Mouse (Mus musculus): Measurements from ENCODE around the gene Gnl3.
A peak's percentile ranks its signal among the peaks of the same experiment; 100 is the strongest.

Gnl3 gene

GRCm38 (mm10) chr14:31018860-31019291 is at the start of gene Gnl3, which contains the start of gene Pbrm1:
Gnl3 (minus strand) TSS chr14:31019152.
Pbrm1 (plus strand) TSS chr14:31019138.
- peak; percentile 96 for DNase-seq

GRCm38 (mm10) chr14:31062277-31062676 is 43.3 kb upstream of the Gnl3 start:
- DNase-seq = no peak

DNA sequence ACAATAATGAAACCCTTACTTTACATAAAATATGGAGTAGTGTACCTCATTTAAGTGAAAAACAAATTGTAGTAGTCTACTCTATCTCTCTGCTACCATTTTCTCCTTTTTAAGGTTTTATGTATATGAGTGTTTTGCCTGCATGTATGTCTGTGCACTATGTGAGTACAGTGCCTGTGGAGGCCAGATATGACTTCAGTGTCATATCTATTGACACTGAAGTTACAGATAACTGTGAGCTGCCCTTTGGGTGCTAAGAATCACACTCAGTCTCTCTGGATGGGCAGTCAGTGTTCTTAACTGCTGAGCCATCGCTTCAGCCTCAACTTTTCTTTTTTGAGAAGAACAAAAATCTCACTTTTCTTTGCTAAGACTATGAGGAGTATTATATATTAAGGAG is 26.9 kb upstream of the Gnl3 start:
- no peak for DNase-seq

DNA sequence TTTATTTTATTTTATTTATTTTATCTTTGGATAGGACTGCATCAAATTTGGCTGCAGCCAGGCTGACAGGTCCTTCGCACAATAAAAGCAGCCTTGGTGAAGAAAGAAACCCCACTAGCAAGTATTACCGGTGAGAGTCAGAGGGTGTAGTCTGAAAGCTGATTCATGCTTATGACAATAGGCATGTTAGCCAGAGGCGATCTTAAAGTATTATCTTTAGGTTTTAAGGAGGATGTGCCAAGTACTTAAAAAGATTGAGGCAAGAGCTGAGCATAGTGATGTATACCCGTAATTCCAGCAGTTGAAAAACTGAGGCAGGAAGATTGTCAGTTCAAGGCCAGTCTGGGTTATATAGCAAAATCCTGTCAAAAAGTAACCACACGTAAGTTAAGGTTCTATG is 26.3 kb upstream of the Gnl3 start:
- no peak for DNase-seq

- no peak for DNase-seq
Observed at GRCm38 (mm10) chr14:31025785-31026184, 6.8 kb upstream of the Gnl3 start.

GRCm38 (mm10) chr14:31022579-31022978 is 3.6 kb upstream of the Gnl3 start:
- DNase-seq = no peak

DNA sequence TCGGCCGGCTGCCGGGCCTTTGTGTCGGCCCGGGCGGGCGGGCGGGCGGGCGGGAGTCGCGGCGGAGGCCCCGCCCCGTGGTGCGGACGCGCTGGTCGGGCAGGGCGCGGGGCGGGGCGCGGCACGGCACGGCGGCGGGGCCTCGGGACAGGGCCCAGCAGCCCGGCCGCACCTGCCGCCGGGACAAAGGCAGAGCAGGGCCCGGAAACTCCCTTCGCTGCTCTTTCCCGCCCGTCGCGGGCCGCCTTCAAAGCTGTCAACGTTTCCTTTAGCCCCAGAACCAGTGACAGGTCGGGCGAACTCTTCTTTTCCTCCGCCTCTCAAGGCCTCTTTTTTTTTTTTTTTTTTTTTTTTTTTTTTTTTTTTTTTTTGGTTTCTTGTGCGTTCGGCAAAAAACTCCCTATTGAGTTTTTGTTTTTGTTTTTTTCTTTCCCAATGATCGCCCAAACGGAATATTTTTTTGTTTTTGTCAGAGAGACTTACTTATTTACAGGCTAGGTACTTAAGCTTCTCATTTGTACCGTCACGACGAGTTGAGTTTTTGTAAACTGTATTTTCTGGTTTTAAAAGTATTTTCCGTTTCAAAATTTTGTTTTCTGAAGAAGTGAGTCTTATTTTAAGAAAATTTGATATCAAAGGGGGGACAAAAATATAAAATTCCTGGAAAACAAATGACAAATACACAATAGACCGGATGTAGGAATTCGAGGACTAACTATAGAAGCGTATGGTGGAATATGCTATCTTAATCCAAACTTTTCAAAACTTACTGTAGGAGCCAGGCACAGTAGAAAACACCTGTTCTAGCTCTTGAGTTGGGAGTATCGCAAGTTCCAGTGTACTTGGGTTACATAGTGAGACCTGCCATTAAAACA is 616 bp upstream of the Gnl3 start:
- DNase-seq = no peak

- no peak for DNase-seq
Observed at GRCm38 (mm10) chr14:31017854-31018253, 1.1 kb downstream of the Gnl3 start.

- DNase-seq = no peak
Observed at GRCm38 (mm10) chr14:31016063-31016462, 2.9 kb downstream of the Gnl3 start.

GRCm38 (mm10) chr14:31013928-31014327 is 5.0 kb downstream of the Gnl3 start:
- DNase-seq = no peak

- no peak for DNase-seq
Observed at GRCm38 (mm10) chr14:31011588-31011987, 7.4 kb downstream of the Gnl3 start.

DNA sequence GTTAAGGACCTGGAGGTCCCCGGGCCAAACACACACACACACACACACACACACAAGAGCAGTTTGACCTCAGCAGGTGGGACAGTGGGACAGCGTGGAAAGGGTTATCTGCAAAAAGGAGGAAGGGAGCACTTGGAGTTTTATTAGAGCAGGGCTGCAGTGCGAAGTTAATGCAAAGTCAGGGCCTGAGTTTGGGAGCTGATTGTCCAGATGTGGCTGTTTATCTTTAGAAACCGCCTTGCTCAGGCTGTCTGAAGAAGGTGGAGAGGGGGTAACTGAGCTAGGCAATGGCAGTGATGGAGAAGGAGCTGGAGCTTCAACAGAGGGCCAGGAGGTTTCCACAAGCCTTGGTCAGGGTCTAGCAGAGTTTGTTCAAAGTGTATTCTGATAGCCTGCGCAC is 12.2 kb downstream of the Gnl3 start:
- DNase-seq = no peak

DNA sequence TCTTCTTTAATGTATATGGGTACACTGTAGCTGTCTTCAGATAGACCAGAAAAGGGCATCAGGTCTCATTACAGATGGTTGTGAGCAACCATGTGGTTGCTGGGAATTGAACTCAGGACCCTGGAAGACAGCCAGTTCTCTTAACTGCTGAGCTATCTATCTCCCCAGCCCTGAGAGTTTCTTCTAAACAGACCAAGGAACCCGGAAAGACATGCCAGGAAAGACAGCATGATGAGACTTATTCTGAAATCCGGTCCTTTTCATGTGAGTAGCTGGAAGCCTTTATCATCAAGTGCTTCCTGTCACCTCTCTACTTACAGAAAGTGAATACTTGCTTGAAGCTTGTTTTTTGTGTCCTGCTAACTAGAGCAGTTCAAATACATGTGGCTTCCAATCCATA is 14.4 kb downstream of the Gnl3 start:
- DNase-seq = no peak

DNA sequence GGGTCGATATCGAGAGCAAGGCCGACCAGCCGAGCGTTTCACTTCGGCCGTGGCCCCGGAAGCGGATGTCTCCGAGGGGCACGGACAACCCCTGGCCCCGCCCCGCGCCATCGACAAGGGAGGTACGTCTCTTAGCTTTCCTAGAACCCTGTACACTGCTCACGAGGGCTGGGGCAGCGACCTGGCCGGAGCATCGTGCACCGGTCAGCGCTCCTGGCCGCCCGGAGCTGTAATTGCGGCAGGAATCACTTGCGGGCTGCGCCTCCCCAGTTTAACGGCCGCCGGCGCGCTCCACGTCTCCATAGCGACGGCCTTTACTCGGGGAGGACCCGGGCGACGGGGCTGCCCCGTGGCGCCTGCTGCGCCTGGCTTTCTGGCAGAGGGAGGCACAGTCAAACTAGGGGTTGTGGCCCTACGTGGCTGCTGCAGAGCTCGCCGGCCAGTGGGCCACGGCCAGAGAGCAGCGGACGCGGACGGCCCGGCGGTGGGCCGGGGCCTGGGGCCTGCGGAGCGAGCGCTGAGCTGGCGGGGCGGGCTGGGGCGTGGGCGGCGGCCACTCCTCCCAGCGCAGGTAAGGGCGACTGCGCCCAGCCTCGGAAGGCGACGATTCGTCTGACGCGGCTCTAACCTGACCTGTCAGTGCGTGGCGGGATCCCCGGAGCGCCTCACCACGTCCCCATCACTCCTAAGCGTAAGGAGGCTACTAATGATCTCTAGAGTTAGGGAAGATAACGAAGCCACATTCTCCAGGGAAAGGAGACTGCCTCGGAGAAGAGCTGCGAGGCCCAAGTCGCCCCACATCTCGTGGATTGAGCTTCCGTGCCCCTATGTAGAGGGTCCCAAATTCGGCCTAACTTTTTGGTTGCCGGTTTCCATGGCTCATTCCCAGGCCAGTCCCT is 17.4 kb downstream of the Gnl3 start, which contains the start of the genes Glt8d1 and Spcs1:
Gene Glt8d1, plus strand, starts transcription at position 94 of the 899 bp plus-strand sequence.
Gene Spcs1, minus strand, starts transcription at position 366 of the 899 bp plus-strand sequence.
- DNase-seq = peak; percentile 78

- DNase-seq = no peak
Observed at GRCm38 (mm10) chr14:31000816-31001306, 18.1 kb downstream of the Gnl3 start.

GRCm38 (mm10) chr14:31000356-31000755 is 18.6 kb downstream of the Gnl3 start:
- no peak for DNase-seq

- no peak for DNase-seq
Observed at GRCm38 (mm10) chr14:30996417-30996816, 22.5 kb downstream of the Gnl3 start.

GRCm38 (mm10) chr14:30976222-30976621 is 42.7 kb downstream of the Gnl3 start:
- DNase-seq = no peak

DNA sequence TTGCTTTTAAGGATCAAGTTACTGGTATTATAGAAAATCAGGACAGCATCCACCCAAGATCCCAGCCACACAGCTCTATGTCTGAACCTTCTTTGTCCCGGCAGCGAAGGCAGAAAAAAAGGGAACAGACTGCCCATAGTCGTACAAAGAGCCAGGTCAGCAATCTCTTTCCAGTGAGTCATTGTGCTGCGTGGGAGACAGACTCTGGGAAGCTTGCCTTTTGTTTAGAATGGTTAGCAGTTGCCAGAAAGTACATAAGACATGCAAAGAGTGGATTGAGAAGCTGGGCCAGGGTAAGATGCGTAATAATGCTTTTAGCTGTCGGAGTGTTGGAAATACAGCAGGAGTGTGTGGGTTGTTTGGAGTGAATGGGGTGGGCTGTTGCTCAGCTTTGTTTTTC is 44.7 kb downstream of the Gnl3 start:
- DNase-seq = no peak

Measured in cerebellum, adult 11 months (tissue).